Mouse (Mus musculus) hindbrain, embryonic 11.5 days (tissue): ENCODE measurements at regions not wholly inside any gene's neighbourhood (a gene's known extent, or its start where the extent isn't known, plus 50 kb on each side); places are given as distances from the start of the nearest gene placed in this dataset.

Experiments
- ATAC-seq: fragments of 200-750 bp; cut with Nextera tagmentation; 2 replicates; pipeline ENCODE4 v1.8.0; 2017; ENCODE audit warnings: mild to moderate bottlenecking, moderate TSS enrichment, moderate library complexity; ENCODE audit not compliant: low FRiP score
- DNase-seq: peaks from one replicate; pipeline ENCODE4 v3.0.0-alpha.2; 2015; ENCODE audit warnings: low spot score
- H3K27ac ChIP-seq: fragments of 300-500 bp; sonication (generic); 2 replicates; pipeline ENCODE4 v1.5.1; 2014; ENCODE audit warnings: mild to moderate bottlenecking, low read depth, low read length
- H3K27me3 ChIP-seq: fragments of 300-500 bp; sonication (generic); 2 replicates; pipeline ENCODE4 v1.6.1; 2014; ENCODE audit warnings: mild to moderate bottlenecking, low read length, moderate library complexity, mixed read lengths; ENCODE audit not compliant: control insufficient read depth, insufficient read depth
- H3K36me3 ChIP-seq: fragments of 300-500 bp; sonication (generic); 2 replicates; pipeline ENCODE4 v1.6.1; 2014; ENCODE audit warnings: mild to moderate bottlenecking, low read length, moderate library complexity, mixed read lengths; ENCODE audit not compliant: control insufficient read depth, insufficient read depth
- H3K4me1 ChIP-seq: fragments of 300-500 bp; sonication (generic); replicated peaks from 2 replicates; pipeline ENCODE4 v1.6.1; 2014; ENCODE audit warnings: low read length, mixed read lengths; ENCODE audit not compliant: control insufficient read depth, insufficient read depth
- H3K4me2 ChIP-seq: fragments of 300-500 bp; sonication (generic); replicated peaks from 2 replicates; pipeline ENCODE4 v1.6.1; 2014; ENCODE audit warnings: mild to moderate bottlenecking, low read depth, low read length
- H3K4me3 ChIP-seq: fragments of 300-500 bp; sonication (generic); 2 replicates; pipeline ENCODE4 v1.5.1; 2014; ENCODE audit warnings: low read depth, low read length
- H3K9ac ChIP-seq: fragments of 300-500 bp; sonication (generic); 2 replicates; pipeline ENCODE4 v1.6.1; 2014; ENCODE audit warnings: low read depth, low read length
- H3K9me3 ChIP-seq: fragments of 300-500 bp; sonication (generic); 2 replicates; pipeline ENCODE4 v1.6.1; 2016; ENCODE audit warnings: low read length; ENCODE audit not compliant: control insufficient read depth
- WGBS: fragments of 180-500 bp; shearing (Covaris S2); extraction: QIAGEN DNeasy Blood & Tissue Kit; methylation state at CpG from one replicate; pipeline ENCODE4 v1.1.7; 2014; 5-methylcytosine and 5-hydroxymethylcytosine counted together

DNA sequence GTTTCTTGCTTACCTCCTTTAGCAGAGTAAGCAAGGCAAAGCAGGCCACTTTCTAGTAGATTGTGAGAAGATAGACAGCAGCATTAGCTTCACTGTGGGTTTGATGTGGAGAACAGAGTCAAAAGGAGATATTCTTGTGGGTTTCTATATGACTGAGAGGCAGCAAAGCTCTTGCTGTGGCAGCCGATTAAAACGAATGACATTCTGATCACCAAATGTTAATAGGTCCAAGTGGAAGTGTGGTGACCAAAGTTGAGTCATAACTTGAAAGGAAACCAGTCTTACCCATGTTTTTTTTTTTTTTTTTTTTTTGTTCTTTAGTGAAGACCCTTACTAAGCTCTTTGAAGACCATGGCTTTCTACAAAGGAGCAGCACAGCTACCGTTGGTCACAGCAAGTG lies 245.3 kb upstream of the Prep start:
- 92% methylated on average over 3 of the region's 3 CpGs for WGBS

DNA sequence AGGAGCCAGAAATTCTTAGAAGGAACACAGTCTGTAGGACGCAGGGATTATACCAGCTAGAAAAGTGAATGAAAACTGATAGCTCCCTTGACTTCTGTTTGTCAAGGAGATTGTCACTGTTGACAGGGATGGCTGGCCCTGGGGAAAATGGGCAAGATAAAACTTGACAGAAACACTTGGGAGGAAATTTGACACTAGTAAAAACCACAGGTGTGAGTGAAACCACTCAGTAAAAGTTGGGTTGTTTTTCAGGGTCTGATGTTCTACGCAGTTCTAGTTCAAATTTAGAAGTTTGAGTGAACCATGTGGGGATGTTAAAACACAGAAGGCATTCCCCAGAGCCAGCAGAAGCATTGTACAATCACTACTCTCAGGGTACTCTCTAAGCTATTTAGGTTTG lies 246.6 kb upstream of the Prep start:
- Histone ChIP-seq H3K27ac (no peak overlapping the region), H3K4me3 (no peak overlapping the region), H3K9ac (no peak overlapping the region), H3K4me1 (no peaks in the 10 kb centered on the region), H3K36me3 (no peaks in the 10 kb centered on the region), H3K27me3 (no peaks in the 10 kb centered on the region), H3K9me3 (no peaks in the 10 kb centered on the region), H3K4me2 (no peak overlapping the region)
- whole genome bisulfite sequencing = 74% methylated on average over 2 of the region's 2 CpGs
- DNase-seq (no peak), ATAC-seq (no peak)

More for the DNA sequence above, 245.3 kb upstream of the Prep start:
- Histone ChIP-seq H3K27ac (no peak overlapping the region), H3K9me3 (no peaks in the 10 kb centered on the region), H3K9ac (no peak overlapping the region), H3K36me3 (no peaks in the 10 kb centered on the region), H3K4me2 (no peak overlapping the region), H3K4me3 (no peak overlapping the region), H3K4me1 (no peaks in the 10 kb centered on the region), H3K27me3 (no peaks in the 10 kb centered on the region)
- DNase-seq = no peak
- no peak for ATAC-seq

DNA sequence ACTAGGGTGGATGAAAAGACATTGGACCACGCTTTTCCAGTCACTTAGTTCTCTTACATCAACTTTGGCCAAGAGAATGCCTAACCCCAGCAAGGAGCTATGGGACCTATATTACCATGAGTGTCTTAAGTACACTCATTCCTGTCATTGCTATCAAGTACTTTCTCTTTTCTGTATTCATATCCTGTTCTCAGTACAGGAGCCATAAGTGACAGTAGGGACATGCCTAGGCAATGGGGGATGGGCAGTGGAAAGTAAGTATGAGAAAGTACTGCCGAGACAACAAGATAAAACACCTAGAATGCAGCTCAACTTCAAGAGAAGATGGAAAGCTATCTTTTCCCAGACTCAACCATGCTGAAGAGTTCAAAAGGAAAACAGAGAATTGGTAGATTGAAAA lies 247.6 kb upstream of the Prep start:
- ATAC-seq (no peak), DNase-seq (no peak)
- Histone ChIP-seq H3K27me3 (no peaks in the 10 kb centered on the region), H3K9ac (no peak overlapping the region), H3K9me3 (no peaks in the 10 kb centered on the region), H3K4me1 (no peaks in the 10 kb centered on the region), H3K27ac (no peak overlapping the region), H3K4me3 (no peak overlapping the region), H3K4me2 (no peak overlapping the region), H3K36me3 (no peaks in the 10 kb centered on the region)
- 89% methylated on average over 2 of the region's 2 CpGs for WGBS

DNA sequence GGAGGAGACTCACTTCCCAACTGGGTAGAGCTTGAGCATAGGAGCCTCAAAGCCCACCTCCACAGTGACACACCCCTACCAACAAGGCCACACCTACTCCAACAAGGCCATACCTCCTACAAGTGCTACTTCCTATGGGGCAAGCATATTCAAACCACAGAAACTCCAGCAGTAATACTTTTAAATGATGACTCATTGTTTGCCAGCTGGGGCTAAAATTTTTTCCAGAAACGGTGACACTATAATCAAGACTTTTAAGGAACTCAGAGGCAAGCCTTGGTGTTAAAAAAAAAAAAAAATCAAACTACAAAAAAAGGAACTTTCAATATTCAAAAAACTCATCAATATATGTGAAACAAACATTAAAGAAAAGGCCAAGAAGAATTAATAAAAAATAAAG lies 248.4 kb upstream of the Prep start:
- Histone ChIP-seq H3K4me1 (no peaks in the 10 kb centered on the region), H3K9me3 (no peaks in the 10 kb centered on the region), H3K4me2 (no peak overlapping the region), H3K27me3 (no peaks in the 10 kb centered on the region), H3K27ac (no peak overlapping the region), H3K4me3 (no peak overlapping the region), H3K36me3 (no peaks in the 10 kb centered on the region), H3K9ac (no peak overlapping the region)
- no peak for ATAC-seq
- 93% methylated on average over 1 of the region's 1 CpGs for WGBS
- no peak for DNase-seq

DNA sequence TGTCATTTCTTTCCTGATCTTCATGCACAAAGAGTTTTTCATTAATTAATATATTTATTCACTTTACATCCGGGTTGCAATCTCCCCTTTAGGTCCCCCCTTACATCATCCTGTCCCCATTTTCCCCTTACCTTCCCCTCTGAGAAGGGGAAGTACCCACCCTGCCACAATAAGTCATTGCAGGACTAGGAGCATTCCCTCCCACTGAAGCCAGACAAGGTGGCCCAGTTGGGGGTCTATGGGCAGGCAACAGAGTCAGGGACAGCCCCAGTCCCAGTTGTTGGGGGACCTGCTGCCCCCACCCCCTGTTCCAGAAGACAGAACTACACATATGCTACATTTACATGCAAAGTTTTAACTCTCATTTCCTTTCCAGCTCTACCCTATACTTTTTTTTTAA lies 267.9 kb upstream of the Prdm1 start:
- Histone ChIP-seq H3K9me3 (no peaks in the 10 kb centered on the region), H3K4me1 (no peaks in the 10 kb centered on the region), H3K36me3 (no peaks in the 10 kb centered on the region), H3K4me2 (no peak overlapping the region), H3K27ac (no peak overlapping the region), H3K27me3 (no peaks in the 10 kb centered on the region), H3K4me3 (no peak overlapping the region), H3K9ac (no peak overlapping the region)
- DNase-seq = no peak
- 69% methylated on average over 1 of the region's 1 CpGs for WGBS
- ATAC-seq = no peak

DNA sequence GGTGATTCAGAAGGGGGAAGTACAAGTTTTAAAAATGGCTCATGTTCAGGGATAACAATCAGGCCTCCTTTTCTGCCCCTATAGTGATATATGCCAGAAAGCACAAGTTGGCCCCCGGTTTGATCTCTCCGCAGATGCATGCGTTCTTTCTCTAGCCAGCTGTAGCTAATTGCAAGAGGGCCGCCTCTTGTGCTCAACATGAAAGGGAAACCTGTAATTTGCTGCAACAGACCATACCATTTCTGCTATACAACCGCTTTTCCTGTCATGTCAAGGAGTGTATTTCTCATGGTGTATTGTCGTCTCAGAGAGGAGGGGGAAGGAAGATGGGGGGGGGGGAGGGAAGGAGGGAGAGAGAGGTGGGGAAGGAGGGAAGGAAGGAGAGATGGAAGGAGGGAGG lies 257.1 kb upstream of the Prdm1 start:
- Histone ChIP-seq H3K4me1 (no peaks in the 10 kb centered on the region), H3K9me3 (no peaks in the 10 kb centered on the region), H3K36me3 (no peaks in the 10 kb centered on the region), H3K4me2 (no peak overlapping the region), H3K9ac (no peak overlapping the region), H3K4me3 (no peak overlapping the region), H3K27ac (no peak overlapping the region), H3K27me3 (no peaks in the 10 kb centered on the region)
- no peak for DNase-seq
- ATAC-seq = no peak
- WGBS = 62% methylated on average over 6 of the region's 6 CpGs

DNA sequence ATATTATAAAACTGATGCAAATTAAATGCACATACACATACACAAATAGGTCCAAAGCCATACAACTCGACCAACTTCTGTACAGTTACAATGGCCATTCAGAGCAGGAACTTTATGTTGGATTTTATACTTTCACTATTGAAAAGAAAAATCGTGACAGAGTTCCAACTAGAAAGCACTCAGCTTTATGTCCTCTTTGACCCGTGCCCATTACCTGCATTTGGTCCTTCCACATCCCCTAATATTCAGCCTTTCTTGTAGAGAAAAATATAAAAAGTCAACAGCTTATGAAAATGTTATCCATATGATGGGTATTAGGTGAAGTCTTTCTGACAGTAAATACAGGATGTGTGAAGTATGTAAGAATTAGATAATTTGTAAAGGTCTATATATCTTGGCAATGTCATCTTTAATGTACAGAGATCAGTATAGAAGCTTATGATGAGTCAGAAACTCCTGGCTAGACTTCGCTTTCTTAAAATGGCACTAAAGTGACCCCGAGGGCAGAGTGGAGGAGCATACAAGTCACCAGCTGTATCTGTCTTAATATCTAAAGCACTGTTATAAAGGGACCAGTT lies 252.2 kb upstream of the Prdm1 start:
- no peaks in the 10 kb centered on the region for H3K4me1 ChIP-seq
- H3K27ac ChIP-seq = no peak overlapping the region
- no peak for ATAC-seq
- H3K9me3 ChIP-seq = no peaks in the 10 kb centered on the region
- no peaks in the 10 kb centered on the region for H3K27me3 ChIP-seq
- no peak for DNase-seq
- no peaks in the 10 kb centered on the region for H3K36me3 ChIP-seq
- H3K9ac ChIP-seq = no peak overlapping the region
- 86% methylated on average over 5 of the region's 5 CpGs for WGBS
- H3K4me3 ChIP-seq = no peak overlapping the region
- no peak overlapping the region for H3K4me2 ChIP-seq

DNA sequence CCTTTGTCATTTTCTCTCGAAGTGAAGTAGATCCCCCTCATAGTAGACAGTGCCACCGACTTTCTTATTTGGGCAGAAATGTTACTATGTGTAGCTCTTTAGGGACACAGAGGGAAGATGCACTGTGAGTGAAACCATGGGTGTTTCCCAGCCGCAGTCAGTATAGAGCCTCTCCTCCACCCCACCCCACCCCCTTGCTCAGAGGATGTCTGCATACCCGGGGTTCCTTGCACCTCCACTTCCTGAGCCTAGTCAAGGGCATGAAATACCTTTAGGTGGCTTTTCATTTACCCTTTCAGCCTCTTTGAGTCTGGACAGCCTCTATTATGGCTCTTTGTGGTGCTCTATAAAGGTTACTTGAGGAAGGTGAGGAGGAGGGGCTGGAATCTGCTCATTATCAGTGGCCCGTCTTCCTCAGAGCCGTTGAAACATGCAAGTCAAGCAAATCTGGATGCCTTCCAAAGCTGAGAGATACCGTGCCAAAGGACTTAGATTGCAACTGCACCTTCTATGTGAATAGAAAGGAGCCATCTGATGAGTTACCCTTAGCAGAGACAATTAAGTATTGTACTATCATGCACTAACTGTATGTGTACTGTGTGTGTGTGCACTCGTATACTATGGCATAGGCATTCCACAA lies 251.4 kb upstream of the Prdm1 start:
- no peak overlapping the region for H3K4me3 ChIP-seq
- H3K36me3 ChIP-seq = no peaks in the 10 kb centered on the region
- H3K9me3 ChIP-seq = no peaks in the 10 kb centered on the region
- no peak overlapping the region for H3K4me2 ChIP-seq
- ATAC-seq = no peak
- no peak for DNase-seq
- H3K4me1 ChIP-seq = no peaks in the 10 kb centered on the region
- H3K27me3 ChIP-seq = no peaks in the 10 kb centered on the region
- no peak overlapping the region for H3K27ac ChIP-seq
- no peak overlapping the region for H3K9ac ChIP-seq
- WGBS = 73% methylated on average over 8 of the region's 8 CpGs

DNA sequence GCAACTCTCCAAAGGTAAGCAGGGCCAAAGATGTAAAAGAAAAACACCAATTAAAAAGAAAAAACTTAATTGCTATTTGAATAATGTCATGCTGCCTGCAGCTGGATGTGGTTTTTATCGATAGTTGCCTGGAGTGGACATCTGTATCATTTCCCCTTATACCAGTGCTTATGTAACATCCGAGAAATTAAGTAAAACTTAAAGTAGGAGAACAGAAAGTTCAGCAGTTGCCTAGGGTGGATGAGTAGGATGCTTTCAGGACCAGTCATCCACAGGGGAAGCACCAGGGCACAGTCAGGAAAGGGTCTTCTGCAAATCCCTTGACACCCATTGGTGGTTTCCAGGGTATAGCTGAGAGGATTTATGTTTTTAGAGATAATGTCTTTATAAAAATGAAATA lies 248.9 kb upstream of the Prdm1 start:
- DNase-seq (no peak), ATAC-seq (no peak)
- Histone ChIP-seq H3K27me3 (no peaks in the 10 kb centered on the region), H3K9me3 (no peaks in the 10 kb centered on the region), H3K9ac (no peak overlapping the region), H3K4me1 (no peaks in the 10 kb centered on the region), H3K27ac (no peak overlapping the region), H3K4me2 (no peak overlapping the region), H3K4me3 (no peak overlapping the region), H3K36me3 (no peaks in the 10 kb centered on the region)
- 92% methylated on average over 2 of the region's 2 CpGs for WGBS
